Mouse (Mus musculus) intestine, embryonic 16.5 days (tissue): ENCODE data around the gene Ifi47. TPM values are rescaled to one million over a fixed set of nuclear protein-coding genes. Genes with fewer than 3 reads are reported as not detected.
A peak's percentile ranks its signal among the peaks of the same experiment; 100 is the strongest.

ENCODE experiments used
- ATAC-seq: fragments of 200-750 bp; cut with Nextera tagmentation; 2 replicates; pipeline ENCODE4 v1.8.0; 2017; ENCODE audit warnings: moderate TSS enrichment, moderate library complexity
- H3K27ac ChIP-seq: fragments of 300-500 bp; sonication (generic); 2 replicates; pipeline ENCODE4 v1.5.1; 2014; ENCODE audit warnings: mild to moderate bottlenecking, low read length
- H3K27me3 ChIP-seq: fragments of 300-500 bp; sonication (generic); replicated peaks from 2 replicates; pipeline ENCODE4 v1.6.1; 2014; ENCODE audit warnings: low read length, control low read depth, mixed read lengths; ENCODE audit not compliant: control insufficient read depth, insufficient read depth
- H3K36me3 ChIP-seq: fragments of 300-500 bp; sonication (generic); 2 replicates; pipeline ENCODE4 v1.6.1; 2014; ENCODE audit warnings: low read length, control low read depth; ENCODE audit not compliant: control insufficient read depth, insufficient read depth
- H3K4me1 ChIP-seq: fragments of 300-500 bp; sonication (generic); 2 replicates; pipeline ENCODE4 v1.6.1; 2014; ENCODE audit warnings: low read length, control low read depth, mixed read lengths; ENCODE audit not compliant: control insufficient read depth, insufficient read depth
- H3K4me2 ChIP-seq: fragments of 300-500 bp; sonication (generic); 2 replicates; pipeline ENCODE4 v1.6.1; 2014; ENCODE audit warnings: low read depth, low read length, control low read depth
- H3K4me3 ChIP-seq: fragments of 300-500 bp; sonication (generic); 2 replicates; pipeline ENCODE4 v1.5.1; 2014; ENCODE audit warnings: mild to moderate bottlenecking, low read length
- H3K9ac ChIP-seq: fragments of 300-500 bp; sonication (generic); 2 replicates; pipeline ENCODE4 v1.6.1; 2014; ENCODE audit warnings: low read depth, low read length
- H3K9me3 ChIP-seq: fragments of 300-500 bp; sonication (generic); 2 replicates; pipeline ENCODE4 v1.6.1; 2016; ENCODE audit warnings: low read length, control low read depth; ENCODE audit not compliant: control insufficient read depth
- WGBS: fragments of 180-500 bp; shearing (Covaris S2); extraction: QIAGEN DNeasy Blood & Tissue Kit; methylation state at CpG from one replicate; pipeline ENCODE4 v1.1.7; 2014; 5-methylcytosine and 5-hydroxymethylcytosine counted together
- polyA plus RNA-seq: library from polyadenylated mRNA; unstranded; fragments of >200 nt; fragmentation: Nextera tagmentation; extraction: Ambion mirVana; gene quantifications from 2 replicates; pipeline ENCODE4 v1.2.1, GENCODE M21; 2015

Ifi47 gene
- polyA plus RNA-seq, 1 experiment from 2014 or later, result 3.2 TPM

DNA sequence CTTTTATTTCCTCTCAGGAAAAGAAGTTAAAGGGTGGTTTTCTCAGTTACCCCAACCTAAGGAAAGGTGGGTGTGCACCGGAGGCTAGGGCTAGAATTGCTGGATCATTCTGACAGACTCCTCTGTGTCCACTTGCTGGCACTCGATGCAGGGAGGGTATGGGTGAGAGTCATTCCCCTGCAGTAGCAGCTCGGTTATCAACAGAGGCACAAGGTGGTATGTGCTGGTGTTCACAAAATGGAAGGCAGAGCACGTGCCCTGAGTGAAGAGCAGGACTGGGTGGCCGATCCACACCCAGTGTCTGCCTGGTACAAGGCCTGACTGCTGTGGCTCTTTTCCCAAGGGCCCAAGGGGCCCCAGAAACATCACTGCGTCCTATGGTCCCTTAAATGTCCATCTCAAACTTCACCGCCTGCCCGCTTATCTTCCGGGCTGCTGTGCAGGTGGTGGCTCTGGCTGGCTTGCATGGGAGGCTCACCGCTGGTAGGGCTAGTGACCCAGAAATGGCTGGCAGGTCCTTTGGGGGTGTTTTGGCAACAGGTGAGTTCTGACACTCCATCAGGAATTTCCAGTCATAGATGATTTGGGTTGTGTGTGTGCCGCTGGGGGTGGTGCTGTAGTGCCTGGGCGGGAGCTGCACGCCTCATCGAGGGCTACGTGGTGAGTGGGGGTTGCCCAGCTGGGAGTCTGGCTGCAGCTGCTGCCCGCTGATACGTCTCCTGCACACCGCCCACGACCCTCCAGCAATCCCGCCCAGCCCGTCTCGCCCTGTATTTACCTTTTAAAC lies 11.6 kb downstream of the Ifi47 start:
- Histone ChIP-seq H3K9ac (peak overlapping the region; percentile 29; the same call in 1 of the 2 replicates), H3K4me1 (peaks cover 16% of the 10 kb centered on the region), H3K36me3 (no peaks in the 10 kb centered on the region), H3K4me3 (peak overlapping the region; percentile 11), H3K27me3 (no peaks in the 10 kb centered on the region), H3K9me3 (no peaks in the 10 kb centered on the region), H3K27ac (peak overlapping the region; percentile 28; the same call in 1 of the 2 replicates), H3K4me2 (peak overlapping the region; percentile 39)
- peak; percentile 66 for ATAC-seq
- 31% methylated on average over 22 of the region's 22 CpGs for WGBS

DNA sequence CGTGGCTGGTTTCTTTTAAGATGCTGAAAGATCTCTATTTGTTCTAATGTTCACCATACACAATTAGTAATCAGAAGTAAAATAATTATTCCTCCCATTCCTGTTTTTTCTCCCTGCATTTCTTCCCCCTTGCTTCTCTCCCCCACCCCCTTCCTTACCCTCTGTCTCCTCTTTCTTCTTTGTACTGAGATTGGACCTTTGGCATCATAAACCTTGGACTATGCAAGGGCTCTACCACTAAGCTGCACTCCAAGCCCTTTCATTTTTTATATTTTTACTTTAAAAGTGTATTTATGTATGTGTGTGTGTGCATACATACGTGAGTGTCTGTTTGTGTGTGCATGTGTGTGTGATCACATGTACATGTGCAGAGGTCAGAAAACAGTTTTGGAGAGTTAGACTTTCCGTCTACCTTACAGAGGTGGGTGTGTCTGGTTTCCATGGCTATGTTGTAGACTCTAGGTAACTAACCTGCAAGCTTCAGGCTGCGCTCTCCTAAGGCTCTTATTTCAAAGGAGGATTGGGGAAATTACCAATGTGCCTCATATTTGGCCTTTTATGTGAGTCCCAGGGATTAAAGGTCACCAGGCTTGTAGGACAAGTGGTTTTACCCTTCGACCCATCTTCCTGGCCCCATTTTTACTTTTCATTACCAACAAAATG lies 12.7 kb downstream of the Ifi47 start:
- WGBS, result 72% methylated on average over 5 of the region's 5 CpGs
- no peak overlapping the region for H3K4me3 ChIP-seq
- no peak overlapping the region for H3K9ac ChIP-seq
- H3K36me3 ChIP-seq, result no peaks in the 10 kb centered on the region
- no peaks in the 10 kb centered on the region for H3K27me3 ChIP-seq
- H3K4me2 ChIP-seq, result 0 out of 2 replicates have a peak overlapping the region, but pooled peaks have one; percentile 10
- H3K9me3 ChIP-seq, result no peaks in the 10 kb centered on the region
- H3K27ac ChIP-seq, result peak overlapping the region; percentile 57; the same call in 1 of the 2 replicates
- H3K4me1 ChIP-seq, result peaks cover 16% of the 10 kb centered on the region
- ATAC-seq, result peak; percentile 83

DNA sequence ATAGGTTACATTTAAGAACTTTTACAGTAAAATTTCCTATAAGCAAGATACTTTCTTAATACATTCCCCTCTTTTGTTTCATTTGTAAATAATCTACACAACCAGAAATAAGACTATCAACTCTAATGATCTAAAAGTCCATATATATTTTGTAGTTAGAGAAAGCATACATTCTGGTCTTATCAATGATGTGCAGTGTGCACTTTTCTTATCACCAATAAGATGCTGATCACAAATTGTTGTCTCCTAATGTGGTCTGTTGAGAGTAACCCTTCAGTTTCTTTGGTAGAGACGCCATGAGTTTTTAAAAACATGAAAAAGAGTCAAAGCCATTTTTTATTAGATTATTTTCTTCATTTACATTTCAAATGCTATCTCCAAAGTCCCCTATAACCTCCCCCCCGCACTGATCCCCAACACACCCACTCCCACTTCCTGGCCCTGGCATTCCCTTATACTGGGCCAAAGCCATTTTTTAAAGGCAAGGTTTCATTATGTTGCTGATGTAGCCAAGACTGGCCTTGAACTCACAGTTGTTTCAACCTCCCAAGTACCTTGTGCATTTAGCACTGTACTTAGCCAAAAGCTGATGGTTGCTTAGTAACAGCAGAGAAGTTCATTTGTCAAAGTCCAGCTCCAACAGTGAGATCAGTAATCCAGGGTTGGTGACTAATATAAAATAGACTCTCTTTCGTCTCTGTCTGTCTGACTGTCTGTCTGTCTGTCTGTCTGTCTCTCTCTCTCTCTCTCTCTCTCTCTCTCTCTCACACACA lies 13.5 kb downstream of the Ifi47 start:
- Histone ChIP-seq H3K4me2 (no peak overlapping the region), H3K9me3 (no peaks in the 10 kb centered on the region), H3K4me3 (no peak overlapping the region), H3K27ac (no peak overlapping the region), H3K4me1 (peaks cover 14% of the 10 kb centered on the region), H3K36me3 (no peaks in the 10 kb centered on the region), H3K9ac (no peak overlapping the region), H3K27me3 (no peaks in the 10 kb centered on the region)
- WGBS, result 72% methylated on average over 3 of the region's 3 CpGs
- ATAC-seq, result peak; percentile 32; the same call in 1 of the 2 replicates

DNA sequence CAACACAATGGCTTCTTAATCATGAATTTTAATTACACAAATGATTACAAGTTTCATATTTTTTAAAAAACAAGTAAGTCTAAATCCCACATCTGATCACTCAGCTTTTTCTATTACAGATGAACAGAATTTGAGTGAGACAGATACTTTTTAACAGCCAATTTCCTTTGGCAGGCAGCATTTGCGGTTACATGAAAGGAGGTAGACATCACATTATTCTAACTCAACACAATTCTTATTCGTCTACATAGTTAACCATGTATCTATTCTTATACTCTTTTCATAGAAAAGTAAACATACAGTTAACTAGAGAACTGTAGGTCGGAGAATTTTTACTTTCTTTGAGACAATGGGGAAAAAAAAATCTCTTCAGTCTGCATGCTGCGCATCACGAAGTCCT lies 14.2 kb downstream of the Ifi47 start:
- no peak overlapping the region for H3K4me2 ChIP-seq
- 82% methylated on average over 5 of the region's 5 CpGs for WGBS
- no peaks in the 10 kb centered on the region for H3K9me3 ChIP-seq
- ATAC-seq, result no peak
- no peak overlapping the region for H3K4me3 ChIP-seq
- H3K27ac ChIP-seq, result no peak overlapping the region
- H3K36me3 ChIP-seq, result no peaks in the 10 kb centered on the region
- no peak overlapping the region for H3K9ac ChIP-seq
- H3K27me3 ChIP-seq, result no peaks in the 10 kb centered on the region
- H3K4me1 ChIP-seq, result peaks cover 11% of the 10 kb centered on the region

DNA sequence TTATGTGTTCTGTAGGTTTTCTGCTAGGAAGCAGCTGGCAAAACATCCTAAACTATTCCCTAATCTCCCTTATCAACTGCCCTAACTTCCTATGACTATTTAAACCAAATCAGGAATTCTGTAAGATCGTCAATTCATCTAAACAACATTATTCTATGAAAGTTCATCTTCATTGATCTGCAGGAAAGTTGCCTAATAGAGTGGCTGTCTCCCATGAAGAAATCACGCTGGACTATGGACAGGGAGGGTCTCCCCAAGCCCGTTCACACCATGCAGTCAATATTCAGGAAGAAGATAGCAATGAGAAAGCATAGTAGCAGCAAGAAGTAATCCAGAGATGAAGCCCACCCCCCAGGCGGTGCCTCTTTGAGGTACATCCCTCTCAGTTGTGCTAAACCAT lies 14.8 kb downstream of the Ifi47 start:
- H3K9me3 ChIP-seq, result no peaks in the 10 kb centered on the region
- no peak overlapping the region for H3K9ac ChIP-seq
- WGBS, result 66% methylated on average over 4 of the region's 4 CpGs
- H3K27me3 ChIP-seq, result no peaks in the 10 kb centered on the region
- H3K36me3 ChIP-seq, result no peaks in the 10 kb centered on the region
- H3K27ac ChIP-seq, result no peak overlapping the region
- no peak for ATAC-seq
- peaks cover 11% of the 10 kb centered on the region for H3K4me1 ChIP-seq
- no peak overlapping the region for H3K4me2 ChIP-seq
- no peak overlapping the region for H3K4me3 ChIP-seq

DNA sequence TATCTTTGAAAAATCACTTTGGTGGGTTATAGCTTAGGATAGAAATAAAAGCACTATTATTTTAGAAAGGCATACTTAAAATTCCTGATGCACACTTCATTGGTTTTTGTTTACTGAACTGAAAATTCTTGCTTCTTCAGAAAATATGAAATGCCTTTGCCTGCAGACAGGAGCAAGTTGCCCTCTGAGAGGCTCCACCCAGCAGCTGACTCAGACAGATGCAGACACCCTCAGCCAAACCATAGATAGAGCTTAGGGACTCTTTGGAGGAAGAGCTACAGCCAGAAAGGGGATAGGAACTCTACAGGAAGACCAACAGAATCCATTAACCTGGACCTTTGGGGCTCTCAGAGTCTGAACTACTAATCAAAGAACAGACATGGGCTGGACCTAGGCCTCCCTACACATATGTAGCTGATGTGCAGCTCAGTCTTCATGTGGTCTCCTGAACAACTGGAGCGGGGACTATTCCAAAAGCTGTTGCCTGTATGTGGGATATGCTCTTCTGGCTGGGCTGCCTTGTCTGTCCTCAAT lies 15.7 kb downstream of the Ifi47 start:
- peaks cover 11% of the 10 kb centered on the region for H3K4me1 ChIP-seq
- H3K9me3 ChIP-seq, result no peaks in the 10 kb centered on the region
- no peaks in the 10 kb centered on the region for H3K36me3 ChIP-seq
- no peak overlapping the region for H3K4me2 ChIP-seq
- no peaks in the 10 kb centered on the region for H3K27me3 ChIP-seq
- H3K27ac ChIP-seq, result no peak overlapping the region
- no peak overlapping the region for H3K9ac ChIP-seq
- ATAC-seq, result no peak
- H3K4me3 ChIP-seq, result no peak overlapping the region
- WGBS, result 96% methylated on average over 1 of the region's 1 CpGs

DNA sequence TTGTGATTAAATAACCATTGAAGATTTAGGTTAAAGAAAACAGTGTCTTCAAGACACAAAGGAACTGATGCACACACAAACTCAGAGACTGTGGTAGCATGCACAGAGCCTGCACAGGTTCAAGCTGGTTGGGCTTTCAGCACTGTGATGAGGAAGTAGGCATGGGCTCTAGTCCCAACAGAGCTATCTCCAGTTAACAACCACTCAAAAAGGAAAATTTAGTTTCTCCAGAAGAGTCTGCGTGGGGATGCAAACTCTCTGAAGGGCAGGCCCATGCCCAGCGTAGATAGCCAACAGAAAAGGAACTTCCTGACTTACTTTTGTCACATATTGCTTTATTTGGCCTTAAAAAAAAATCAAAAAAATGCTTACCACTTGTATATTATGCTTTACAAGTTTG lies 16.4 kb downstream of the Ifi47 start:
- peaks cover 10% of the 10 kb centered on the region for H3K4me1 ChIP-seq
- no peak overlapping the region for H3K4me3 ChIP-seq
- WGBS, result 89% methylated on average over 2 of the region's 2 CpGs
- H3K36me3 ChIP-seq, result no peaks in the 10 kb centered on the region
- H3K4me2 ChIP-seq, result no peak overlapping the region
- no peak overlapping the region for H3K9ac ChIP-seq
- no peaks in the 10 kb centered on the region for H3K9me3 ChIP-seq
- no peak for ATAC-seq
- H3K27me3 ChIP-seq, result no peaks in the 10 kb centered on the region
- H3K27ac ChIP-seq, result no peak overlapping the region

DNA sequence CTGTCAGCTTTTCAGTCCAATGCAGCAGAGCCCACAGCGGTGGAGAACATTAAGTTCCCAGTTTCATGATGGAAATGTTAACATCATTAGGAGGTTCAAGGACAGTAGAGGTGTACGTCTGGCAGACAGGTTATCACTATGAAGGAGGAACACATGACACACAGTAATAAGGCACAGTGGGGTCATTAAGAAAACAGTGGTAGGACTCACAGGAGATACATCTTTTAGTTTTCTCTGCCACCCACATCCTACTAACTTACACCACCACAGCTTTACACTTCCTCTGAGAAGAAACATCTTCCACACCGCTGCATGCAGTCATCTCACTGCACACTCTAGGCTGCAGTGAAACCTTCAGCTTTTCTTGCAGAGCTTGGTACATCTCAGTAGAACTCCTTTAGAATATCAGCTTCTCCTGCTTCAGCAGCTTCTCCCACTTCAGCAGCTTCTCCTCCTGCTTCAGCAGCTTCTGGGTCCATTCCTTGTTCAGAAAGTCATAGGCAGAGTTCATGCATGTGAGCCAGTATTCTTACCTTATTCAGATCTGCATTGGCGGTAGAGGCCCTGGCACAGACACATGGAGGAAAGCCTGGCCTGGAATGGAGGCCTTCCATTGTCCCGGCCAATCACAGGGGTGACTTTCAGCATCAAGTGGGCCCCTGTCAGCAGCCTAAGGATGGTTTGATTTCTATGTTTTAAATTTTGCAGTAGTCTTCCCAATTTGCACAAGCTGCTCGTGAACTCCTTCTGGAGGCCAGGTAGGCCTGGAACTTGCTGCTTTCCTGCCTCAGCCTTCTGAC lies 17.7 kb downstream of the Ifi47 start:
- H3K27ac ChIP-seq, result no peak overlapping the region
- no peak overlapping the region for H3K4me2 ChIP-seq
- 81% methylated on average over 6 of the region's 6 CpGs for WGBS
- no peaks in the 10 kb centered on the region for H3K27me3 ChIP-seq
- H3K4me1 ChIP-seq, result no peaks in the 10 kb centered on the region; the same call in none of the 2 replicates
- no peaks in the 10 kb centered on the region for H3K9me3 ChIP-seq
- no peaks in the 10 kb centered on the region for H3K36me3 ChIP-seq
- no peak for ATAC-seq
- H3K4me3 ChIP-seq, result no peak overlapping the region
- no peak overlapping the region for H3K9ac ChIP-seq
